Mouse (Mus musculus) heart, adult 2 months (tissue): ENCODE data around the gene Cp. TPM values are rescaled to one million over a fixed set of nuclear protein-coding genes. Genes with fewer than 3 reads are reported as not detected.

Experiments
- DNase-seq, 2 experiments: peaks; one replicate each; pipeline ENCODE4 v3.0.0; 2021
- H3K27ac ChIP-seq: fragments of 200-600 bp; 2 replicates; pipeline ENCODE4 v1.8.1; 2022
- H3K27me3 ChIP-seq: fragments of 200-500 bp; 2 replicates; pipeline ENCODE4 v1.6.1; 2012; ENCODE audit warnings: mild to moderate bottlenecking, low read length, inconsistent platforms, mixed read lengths; ENCODE audit not compliant: control insufficient read depth, insufficient read depth
- H3K36me3 ChIP-seq: fragments of 200-500 bp; 2 replicates; pipeline ENCODE4 v1.6.1; 2012; ENCODE audit warnings: low read length, inconsistent platforms; ENCODE audit not compliant: control insufficient read depth, insufficient read depth
- H3K4me1 ChIP-seq: fragments of 200-500 bp; 2 replicates; pipeline ENCODE4 v1.6.1; 2011; ENCODE audit warnings: low read length; ENCODE audit not compliant: control insufficient read depth, insufficient read depth
- H3K4me3 ChIP-seq: fragments of 200-600 bp; 2 replicates; pipeline ENCODE4 v1.8.1; 2022
- H3K79me2 ChIP-seq: fragments of 200-500 bp; replicated peaks from 2 replicates; pipeline ENCODE4 v1.6.1; 2012; ENCODE audit warnings: mild to moderate bottlenecking, inconsistent platforms, low read length, moderate library complexity, mixed read lengths; ENCODE audit not compliant: control insufficient read depth, insufficient read depth
- H3K9ac ChIP-seq: fragments of 200-500 bp; 2 replicates; pipeline ENCODE4 v1.6.1; 2012; ENCODE audit warnings: low read depth, mild to moderate bottlenecking, control low read depth, inconsistent platforms, low read length, mixed read lengths
- CTCF ChIP-seq: fragments of 200-600 bp; IDR thresholded peaks from 2 replicates; pipeline ENCODE4 v1.8.1; 2022; ENCODE audit warnings: antibody characterized with exemption, mild to moderate bottlenecking, moderate library complexity
- EP300 ChIP-seq: fragments of 200-500 bp; IDR thresholded peaks from 2 replicates; pipeline ENCODE4 v1.6.1; 2011; ENCODE audit warnings: low read depth, low read length, control low read depth; ENCODE audit not compliant: insufficient read depth
- POLR2A ChIP-seq: fragments of 200-500 bp; IDR thresholded peaks from 2 replicates; pipeline ENCODE4 v1.6.1; 2011; ENCODE audit warnings: mild to moderate bottlenecking, low read depth, low read length, control low read depth; ENCODE audit not compliant: insufficient read depth
- WGBS: fragments of 180-500 bp; shearing (Covaris S2); methylation state at CpG from one replicate; pipeline ENCODE4 v1.1.7; 2018; 5-methylcytosine and 5-hydroxymethylcytosine counted together
- intact Hi-C: fragments of 180-260 bp; cut with DNase I; formaldehyde crosslinking; loops from one replicate; pipeline ENCODE4 v1.15.1; 2025
- polyA plus RNA-seq: library from polyadenylated mRNA; depleted of rRNA; stranded (reverse); fragments of >200 nt; gene quantifications from 2 replicates; pipeline ENCODE4 v1.2.3, GENCODE M21; 2012
- total RNA-seq, 2 experiments: library from RNA; stranded (reverse); gene quantifications; 2 replicates each; pipeline ENCODE4 v1.2.3; 2021

Cp gene
- total and polyA plus RNA-seq, 3 experiments: 15.4 to 49.1 (median 40.7) TPM

GRCm38 (mm10) chr3:20026481-20026880 lies 69.6 kb downstream of the Cp start:
- Histone ChIP-seq H3K9ac (no peak overlapping the region), H3K27me3 (no peaks in the 10 kb centered on the region), H3K4me3 (no peak overlapping the region), H3K79me2 (no peaks in the 10 kb centered on the region; the same call in 1 of the 2 replicates), H3K27ac (no peak overlapping the region), H3K36me3 (peaks cover 5% of the 10 kb centered on the region), H3K4me1 (no peaks in the 10 kb centered on the region; the same call in 1 of the 2 replicates)
- DNase-seq: no peak
- no peak for TF ChIP-seq EP300
- no peak for TF ChIP-seq POLR2A
- TF ChIP-seq CTCF: no peak
- intact Hi-C loops: no loop called here

- H3K27ac ChIP-seq: no peak overlapping the region
- TF ChIP-seq EP300 (no peak), CTCF (no peak), POLR2A (no peak)
- no peaks in the 10 kb centered on the region for H3K27me3 ChIP-seq
- H3K4me1 ChIP-seq: no peaks in the 10 kb centered on the region; the same call in 1 of the 2 replicates
- intact Hi-C loops: no loop called here
- no peaks in the 10 kb centered on the region; the same call in 1 of the 2 replicates for H3K79me2 ChIP-seq
- H3K4me3 ChIP-seq: no peak overlapping the region
- no peak overlapping the region for H3K9ac ChIP-seq
- 86% methylated on average over 8 of the region's 8 CpGs for WGBS
- peaks cover 5% of the 10 kb centered on the region for H3K36me3 ChIP-seq
- no peak for DNase-seq
Observed at GRCm38 (mm10) chr3:20026996-20027689, 70.3 kb downstream of the Cp start.

- H3K4me1 ChIP-seq: peaks cover 2% of the 10 kb centered on the region
- H3K27ac ChIP-seq: no peak overlapping the region
- intact Hi-C loops: no loop called here
- TF ChIP-seq EP300 (no peak), CTCF (no peak), POLR2A (no peak)
- H3K36me3 ChIP-seq: peaks cover 2% of the 10 kb centered on the region
- H3K4me3 ChIP-seq: no peak overlapping the region
- H3K9ac ChIP-seq: no peak overlapping the region
- 91% methylated on average over 5 of the region's 5 CpGs for WGBS
- no peaks in the 10 kb centered on the region for H3K27me3 ChIP-seq
- no peak for DNase-seq
- no peaks in the 10 kb centered on the region; the same call in none of the 2 replicates for H3K79me2 ChIP-seq
Observed at GRCm38 (mm10) chr3:20027788-20028187, 70.9 kb downstream of the Cp start.

GRCm38 (mm10) chr3:20028640-20029039 lies 71.8 kb downstream of the Cp start:
- TF ChIP-seq CTCF (no peak), EP300 (no peak), POLR2A (no peak)
- no peak overlapping the region for H3K4me3 ChIP-seq
- H3K36me3 ChIP-seq: peaks cover 2% of the 10 kb centered on the region
- 87% methylated on average over 3 of the region's 3 CpGs for WGBS
- H3K27ac ChIP-seq: no peak overlapping the region
- no peaks in the 10 kb centered on the region for H3K27me3 ChIP-seq
- peaks cover 5% of the 10 kb centered on the region for H3K4me1 ChIP-seq
- intact Hi-C loops: no loop called here
- H3K9ac ChIP-seq: no peak overlapping the region
- no peaks in the 10 kb centered on the region; the same call in none of the 2 replicates for H3K79me2 ChIP-seq
- no peak for DNase-seq

- no peaks in the 10 kb centered on the region for H3K27me3 ChIP-seq
- H3K4me1 ChIP-seq: peaks cover 7% of the 10 kb centered on the region
- DNase-seq: no peak
- no peak overlapping the region for H3K4me3 ChIP-seq
- TF ChIP-seq EP300 (no peak), POLR2A (no peak), CTCF (no peak)
- H3K36me3 ChIP-seq: peaks cover 7% of the 10 kb centered on the region
- no peak overlapping the region for H3K27ac ChIP-seq
- WGBS: 78% methylated on average over 6 of the region's 6 CpGs
- H3K9ac ChIP-seq: no peak overlapping the region
- no peaks in the 10 kb centered on the region; the same call in none of the 2 replicates for H3K79me2 ChIP-seq
- intact Hi-C loops: loop anchor here (10.0 kb wide), 3 partner anchors 124 to 866 kb away; partner anchors contain the start of genes 1700064H15Rik and Gyg
Observed at GRCm38 (mm10) chr3:20030807-20031206, 74.0 kb downstream of the Cp start.

GRCm38 (mm10) chr3:20033761-20034718 lies 77.2 kb downstream of the Cp start:
- Histone ChIP-seq H3K4me1 (peaks cover 7% of the 10 kb centered on the region), H3K79me2 (no peaks in the 10 kb centered on the region; the same call in none of the 2 replicates), H3K27ac (peak overlapping the region; percentile 83), H3K27me3 (no peaks in the 10 kb centered on the region), H3K9ac (peak overlapping the region; percentile 87), H3K4me3 (peak overlapping the region; percentile 91), H3K36me3 (peaks cover 5% of the 10 kb centered on the region)
- no peak for TF ChIP-seq EP300
- no peak for TF ChIP-seq POLR2A
- no peak for TF ChIP-seq CTCF
- no peak for DNase-seq
- WGBS: 9% methylated on average over 10 of the region's 10 CpGs
- intact Hi-C loops: loop anchor here (2.0 to 10.0 kb wide), 4 partner anchors 23 to 869 kb away; partner anchors contain the start of genes 1700064H15Rik, Gyg and Hltf
